Mouse (Mus musculus) splenic B cell, adult 2 months (primary cell): ENCODE measurements at regions not wholly inside any gene's neighbourhood (a gene's known extent, or its start where the extent isn't known, plus 50 kb on each side); places are given as distances from the start of the nearest gene placed in this dataset.
A peak's percentile ranks its signal among the peaks of the same experiment; 100 is the strongest.

Experiments used
- DNase-seq: peaks from one replicate; pipeline ENCODE4 v3.0.0-alpha.2; 2011; ENCODE audit warnings: low read depth, low spot score
- H3K27me3 ChIP-seq: 2 replicates; pipeline ENCODE4 v1.6.1; 2012; ENCODE audit warnings: mild to moderate bottlenecking, low read length, moderate library complexity, mixed read lengths; ENCODE audit not compliant: control insufficient read depth, poor library complexity, insufficient read depth, severe bottlenecking
- H3K36me3 ChIP-seq: 2 replicates; pipeline ENCODE4 v1.6.1; 2012; ENCODE audit warnings: mild to moderate bottlenecking, low read length, moderate library complexity, mixed read lengths; ENCODE audit not compliant: control insufficient read depth, poor library complexity, insufficient read depth, severe bottlenecking

GRCm38 (mm10) chr3:149349211-149349697 is 358.9 kb upstream of the Adgrl2 start:
- peak; percentile 86 for DNase-seq
- H3K36me3 ChIP-seq = no peaks in the 10 kb centered on the region
- H3K27me3 ChIP-seq = no peaks in the 10 kb centered on the region

GRCm38 (mm10) chr3:149348459-149348971 is 358.2 kb upstream of the Adgrl2 start:
- Histone ChIP-seq H3K27me3 (no peaks in the 10 kb centered on the region), H3K36me3 (no peaks in the 10 kb centered on the region)
- DNase-seq = no peak

- Histone ChIP-seq H3K36me3 (no peaks in the 10 kb centered on the region), H3K27me3 (no peaks in the 10 kb centered on the region)
- DNase-seq = no peak
Observed at GRCm38 (mm10) chr3:149347241-149347992, 357.1 kb upstream of the Adgrl2 start.

GRCm38 (mm10) chr3:149342511-149342910 is 352.2 kb upstream of the Adgrl2 start:
- H3K27me3 ChIP-seq = no peaks in the 10 kb centered on the region
- no peaks in the 10 kb centered on the region for H3K36me3 ChIP-seq
- DNase-seq = no peak

GRCm38 (mm10) chr3:149339374-149339753 is 349.0 kb upstream of the Adgrl2 start:
- no peak for DNase-seq
- no peaks in the 10 kb centered on the region; the same call in 1 of the 2 replicates for H3K27me3 ChIP-seq
- H3K36me3 ChIP-seq = no peaks in the 10 kb centered on the region

- DNase-seq = no peak
- Histone ChIP-seq H3K36me3 (no peaks in the 10 kb centered on the region), H3K27me3 (no peaks in the 10 kb centered on the region; the same call in 1 of the 2 replicates)
Observed at GRCm38 (mm10) chr3:149338684-149339373, 348.5 kb upstream of the Adgrl2 start.

GRCm38 (mm10) chr3:149335259-149335658 is 344.9 kb upstream of the Adgrl2 start:
- Histone ChIP-seq H3K36me3 (no peaks in the 10 kb centered on the region), H3K27me3 (no peaks in the 10 kb centered on the region; the same call in 1 of the 2 replicates)
- DNase-seq = no peak

GRCm38 (mm10) chr3:149333607-149334006 is 343.3 kb upstream of the Adgrl2 start:
- no peak for DNase-seq
- H3K27me3 ChIP-seq = no peaks in the 10 kb centered on the region; the same call in 1 of the 2 replicates
- no peaks in the 10 kb centered on the region for H3K36me3 ChIP-seq

GRCm38 (mm10) chr3:149333131-149333530 is 342.8 kb upstream of the Adgrl2 start:
- Histone ChIP-seq H3K27me3 (no peaks in the 10 kb centered on the region; the same call in 1 of the 2 replicates), H3K36me3 (no peaks in the 10 kb centered on the region)
- no peak for DNase-seq

- Histone ChIP-seq H3K36me3 (no peaks in the 10 kb centered on the region), H3K27me3 (no peaks in the 10 kb centered on the region; the same call in 1 of the 2 replicates)
- DNase-seq = no peak
Observed at GRCm38 (mm10) chr3:149332105-149332504, 341.8 kb upstream of the Adgrl2 start.

- Histone ChIP-seq H3K36me3 (no peaks in the 10 kb centered on the region), H3K27me3 (no peaks in the 10 kb centered on the region; the same call in 1 of the 2 replicates)
- DNase-seq = no peak
Observed at GRCm38 (mm10) chr3:149331251-149331960, 341.1 kb upstream of the Adgrl2 start.

GRCm38 (mm10) chr3:149330716-149331115 is 340.4 kb upstream of the Adgrl2 start:
- Histone ChIP-seq H3K27me3 (no peaks in the 10 kb centered on the region), H3K36me3 (no peaks in the 10 kb centered on the region)
- DNase-seq = no peak

GRCm38 (mm10) chr3:149330041-149330440 is 339.7 kb upstream of the Adgrl2 start:
- H3K27me3 ChIP-seq = no peaks in the 10 kb centered on the region
- no peaks in the 10 kb centered on the region for H3K36me3 ChIP-seq
- DNase-seq = no peak

GRCm38 (mm10) chr3:149329615-149330014 is 339.3 kb upstream of the Adgrl2 start:
- H3K27me3 ChIP-seq = no peaks in the 10 kb centered on the region
- no peak for DNase-seq
- 0 out of 2 replicates have a peak, but pooled peaks cover 2% of the 10 kb centered on the region for H3K36me3 ChIP-seq
